Mouse (Mus musculus): ENCODE results near the gene Efna5. TPM values are rescaled to one million over a fixed set of nuclear protein-coding genes. Genes with fewer than 3 reads are reported as not detected.

Gene Efna5
- polyA plus RNA-seq, 1 experiment from 2014 or later = 65.4 TPM

DNA sequence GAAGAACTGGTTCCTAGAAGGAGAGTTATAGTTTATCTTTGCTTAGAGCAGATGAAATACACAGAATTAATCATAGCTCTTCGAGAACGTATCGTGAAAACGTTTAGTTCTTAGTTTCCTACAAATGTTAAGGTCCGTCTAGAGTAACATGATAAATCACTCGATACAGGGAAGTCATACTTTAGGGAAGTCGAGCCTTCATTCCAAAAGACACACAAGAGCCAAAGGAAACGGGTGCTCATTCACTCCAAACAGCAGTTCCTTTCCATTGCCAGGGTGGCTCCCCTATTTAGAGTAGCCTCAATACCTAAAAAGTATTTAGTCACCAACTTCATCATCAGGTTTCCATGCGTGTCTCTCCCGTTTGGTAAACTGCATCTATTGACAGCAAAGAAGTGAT, 64.2 kb downstream of the Efna5 start:
- no peak overlapping the region for H3K27ac ChIP-seq (ENCODE audit: low read depth, low read length)
- no peaks in the 10 kb centered on the region for H3K27me3 ChIP-seq (ENCODE audit: control insufficient read depth, insufficient read depth, low read length)
- ATAC-seq (ENCODE audit: low read depth) = no peak
- peaks cover 20% of the 10 kb centered on the region; the same call in 1 of the 2 replicates for H3K4me1 ChIP-seq (ENCODE audit: control insufficient read depth, insufficient read depth, low read length)
- no peak overlapping the region for H3K4me3 ChIP-seq (ENCODE audit: low read depth, low read length)
- H3K36me3 ChIP-seq (ENCODE audit: control insufficient read depth, insufficient read depth, low read length) = no peaks in the 10 kb centered on the region
- no peak overlapping the region for H3K4me2 ChIP-seq (ENCODE audit: low read depth, low read length)
- WGBS = 84% methylated on average over 10 of the region's 10 CpGs
- no peaks in the 10 kb centered on the region for H3K9me3 ChIP-seq (ENCODE audit: control insufficient read depth, low read length)
- H3K9ac ChIP-seq (replicated peaks; ENCODE audit: low read depth, low read length) = no peak overlapping the region

DNA sequence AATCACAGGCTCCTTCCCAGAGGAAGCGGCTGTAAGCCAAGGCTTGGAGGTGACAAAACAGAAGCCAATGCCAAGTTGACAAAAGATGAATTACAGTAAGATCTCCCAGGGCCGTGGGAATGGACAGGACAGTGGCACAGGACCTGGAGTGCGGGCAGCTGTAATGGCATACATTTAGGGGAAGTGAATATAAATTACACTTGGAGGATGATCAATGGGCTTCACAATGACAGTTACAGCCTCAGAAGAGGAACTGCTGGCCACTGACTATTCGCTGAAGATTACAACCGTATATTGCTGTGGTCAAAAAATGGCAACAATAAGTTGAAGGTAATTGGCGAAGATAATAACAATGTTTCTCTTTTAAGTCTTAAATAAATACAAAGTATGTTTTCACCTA, 67.7 kb downstream of the Efna5 start:
- Histone ChIP-seq H3K9ac (replicated peaks; ENCODE audit: low read depth, low read length) (no peak overlapping the region), H3K27me3 (ENCODE audit: control insufficient read depth, insufficient read depth, low read length) (no peaks in the 10 kb centered on the region), H3K27ac (ENCODE audit: low read depth, low read length) (no peak overlapping the region), H3K4me3 (ENCODE audit: low read depth, low read length) (no peak overlapping the region), H3K4me1 (ENCODE audit: control insufficient read depth, insufficient read depth, low read length) (peaks cover 7% of the 10 kb centered on the region; the same call in 1 of the 2 replicates), H3K9me3 (ENCODE audit: control insufficient read depth, low read length) (no peaks in the 10 kb centered on the region), H3K4me2 (ENCODE audit: low read depth, low read length) (no peak overlapping the region), H3K36me3 (ENCODE audit: control insufficient read depth, insufficient read depth, low read length) (no peaks in the 10 kb centered on the region)
- ATAC-seq (ENCODE audit: low read depth) = no peak
- 72% methylated on average over 6 of the region's 6 CpGs for WGBS

- H3K9ac ChIP-seq (replicated peaks; ENCODE audit: low read depth, low read length) = no peak overlapping the region
- H3K4me2 ChIP-seq (ENCODE audit: low read depth, low read length) = no peak overlapping the region
- no peaks in the 10 kb centered on the region for H3K9me3 ChIP-seq (ENCODE audit: control insufficient read depth, low read length)
- no peak overlapping the region for H3K4me3 ChIP-seq (ENCODE audit: low read depth, low read length)
- H3K36me3 ChIP-seq (ENCODE audit: control insufficient read depth, insufficient read depth, low read length) = no peaks in the 10 kb centered on the region
- 94% methylated on average over 4 of the region's 4 CpGs for WGBS
- no peak overlapping the region for H3K27ac ChIP-seq (ENCODE audit: low read depth, low read length)
- no peaks in the 10 kb centered on the region for H3K27me3 ChIP-seq (ENCODE audit: control insufficient read depth, insufficient read depth, low read length)
- H3K4me1 ChIP-seq (ENCODE audit: control insufficient read depth, insufficient read depth, low read length) = no peaks in the 10 kb centered on the region
- no peak for ATAC-seq (ENCODE audit: low read depth)
Measured at GRCm38 (mm10) chr17:62807891-62808290, 73.2 kb downstream of the Efna5 start.

GRCm38 (mm10) chr17:62806646-62807045, 74.5 kb downstream of the Efna5 start:
- no peaks in the 10 kb centered on the region for H3K27me3 ChIP-seq (ENCODE audit: control insufficient read depth, insufficient read depth, low read length)
- no peak overlapping the region for H3K4me2 ChIP-seq (ENCODE audit: low read depth, low read length)
- H3K9me3 ChIP-seq (ENCODE audit: control insufficient read depth, low read length) = no peaks in the 10 kb centered on the region
- no peaks in the 10 kb centered on the region for H3K36me3 ChIP-seq (ENCODE audit: control insufficient read depth, insufficient read depth, low read length)
- no peak overlapping the region for H3K9ac ChIP-seq (replicated peaks; ENCODE audit: low read depth, low read length)
- no peaks in the 10 kb centered on the region for H3K4me1 ChIP-seq (ENCODE audit: control insufficient read depth, insufficient read depth, low read length)
- 88% methylated on average over 6 of the region's 6 CpGs for WGBS
- H3K27ac ChIP-seq (ENCODE audit: low read depth, low read length) = no peak overlapping the region
- no peak for ATAC-seq (ENCODE audit: low read depth)
- no peak overlapping the region for H3K4me3 ChIP-seq (ENCODE audit: low read depth, low read length)

GRCm38 (mm10) chr17:62802748-62803147, 78.4 kb downstream of the Efna5 start:
- H3K27ac ChIP-seq (ENCODE audit: low read depth, low read length) = no peak overlapping the region
- H3K4me1 ChIP-seq (ENCODE audit: control insufficient read depth, insufficient read depth, low read length) = no peaks in the 10 kb centered on the region
- no peak for ATAC-seq (ENCODE audit: low read depth)
- no peak overlapping the region for H3K4me2 ChIP-seq (ENCODE audit: low read depth, low read length)
- no peaks in the 10 kb centered on the region for H3K36me3 ChIP-seq (ENCODE audit: control insufficient read depth, insufficient read depth, low read length)
- H3K27me3 ChIP-seq (ENCODE audit: control insufficient read depth, insufficient read depth, low read length) = no peaks in the 10 kb centered on the region
- H3K9ac ChIP-seq (replicated peaks; ENCODE audit: low read depth, low read length) = no peak overlapping the region
- H3K4me3 ChIP-seq (ENCODE audit: low read depth, low read length) = no peak overlapping the region
- 91% methylated on average over 6 of the region's 6 CpGs for WGBS
- no peaks in the 10 kb centered on the region for H3K9me3 ChIP-seq (ENCODE audit: control insufficient read depth, low read length)

- no peak overlapping the region for H3K4me2 ChIP-seq (ENCODE audit: low read depth, low read length)
- H3K27ac ChIP-seq (ENCODE audit: low read depth, low read length) = no peak overlapping the region
- no peaks in the 10 kb centered on the region for H3K4me1 ChIP-seq (ENCODE audit: control insufficient read depth, insufficient read depth, low read length)
- no peaks in the 10 kb centered on the region for H3K9me3 ChIP-seq (ENCODE audit: control insufficient read depth, low read length)
- H3K27me3 ChIP-seq (ENCODE audit: control insufficient read depth, insufficient read depth, low read length) = no peaks in the 10 kb centered on the region
- H3K4me3 ChIP-seq (ENCODE audit: low read depth, low read length) = no peak overlapping the region
- no peak overlapping the region for H3K9ac ChIP-seq (replicated peaks; ENCODE audit: low read depth, low read length)
- WGBS = 90% methylated on average over 3 of the region's 3 CpGs
- no peak for ATAC-seq (ENCODE audit: low read depth)
- no peaks in the 10 kb centered on the region for H3K36me3 ChIP-seq (ENCODE audit: control insufficient read depth, insufficient read depth, low read length)
Measured at GRCm38 (mm10) chr17:62797272-62797671, 83.8 kb downstream of the Efna5 start.

DNA sequence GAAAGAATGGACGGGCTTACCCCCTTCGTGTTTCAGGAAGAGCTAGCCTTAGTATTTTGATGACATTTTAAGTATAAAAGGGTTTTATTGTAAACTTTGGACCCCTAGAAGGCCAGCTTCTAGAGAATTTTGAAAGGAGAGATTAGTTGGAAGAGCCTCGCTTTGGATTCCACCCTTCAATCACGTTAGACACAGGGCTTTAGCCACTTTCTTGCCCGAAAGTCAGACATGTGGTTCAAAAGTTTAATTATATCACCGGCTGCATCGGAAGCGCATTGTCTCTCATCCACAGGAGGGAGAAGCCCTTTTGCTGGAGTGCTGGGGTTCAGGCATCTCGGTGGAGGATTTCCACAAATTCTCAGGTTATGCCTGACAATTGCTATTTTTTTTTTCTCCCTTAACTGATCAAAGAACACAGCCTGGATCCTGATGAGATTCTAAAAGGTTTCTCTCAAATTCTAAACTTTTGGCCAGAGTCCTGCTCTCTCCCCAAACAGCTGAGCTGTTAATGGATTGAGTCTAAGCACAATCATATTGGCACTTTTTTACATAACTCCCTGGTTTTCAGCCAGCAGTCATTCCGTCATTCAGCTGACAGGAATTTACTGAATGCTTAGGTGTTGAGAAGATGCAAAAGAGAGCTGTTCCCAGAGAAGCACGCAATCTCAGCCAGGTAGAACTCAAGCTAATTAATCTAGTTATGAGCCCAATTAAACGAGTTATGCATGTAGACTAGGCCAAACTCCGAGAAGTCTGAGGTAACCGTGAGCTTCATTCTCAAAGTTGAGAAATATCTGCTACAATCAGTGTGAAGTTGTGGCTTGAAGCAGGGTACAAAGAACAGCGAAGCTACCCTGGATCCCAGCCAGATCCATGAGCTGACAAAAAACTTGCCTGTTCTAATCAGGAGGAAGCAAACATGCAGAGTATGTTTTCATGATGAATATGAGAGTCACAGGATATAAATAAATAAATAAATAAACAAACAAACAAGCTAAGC, 91.5 kb downstream of the Efna5 start:
- no peaks in the 10 kb centered on the region for H3K9me3 ChIP-seq (ENCODE audit: control insufficient read depth, low read length)
- H3K4me2 ChIP-seq (ENCODE audit: low read depth, low read length) = no peak overlapping the region
- no peak overlapping the region for H3K4me3 ChIP-seq (ENCODE audit: low read depth, low read length)
- H3K27me3 ChIP-seq (ENCODE audit: control insufficient read depth, insufficient read depth, low read length) = no peaks in the 10 kb centered on the region
- H3K9ac ChIP-seq (replicated peaks; ENCODE audit: low read depth, low read length) = no peak overlapping the region
- 40% methylated on average over 15 of the region's 15 CpGs for WGBS
- no peak overlapping the region for H3K27ac ChIP-seq (ENCODE audit: low read depth, low read length)
- H3K36me3 ChIP-seq (ENCODE audit: control insufficient read depth, insufficient read depth, low read length) = no peaks in the 10 kb centered on the region
- peaks cover 12% of the 10 kb centered on the region; the same call in 1 of the 2 replicates for H3K4me1 ChIP-seq (ENCODE audit: control insufficient read depth, insufficient read depth, low read length)
- no peak for ATAC-seq (ENCODE audit: low read depth)

- no peak for ATAC-seq (ENCODE audit: low read depth)
- 56% methylated on average over 6 of the region's 6 CpGs for WGBS
- no peak overlapping the region for H3K4me3 ChIP-seq (ENCODE audit: low read depth, low read length)
- H3K9me3 ChIP-seq (ENCODE audit: control insufficient read depth, low read length) = no peaks in the 10 kb centered on the region
- H3K4me1 ChIP-seq (ENCODE audit: control insufficient read depth, insufficient read depth, low read length) = peaks cover 15% of the 10 kb centered on the region; the same call in 1 of the 2 replicates
- no peak overlapping the region for H3K27ac ChIP-seq (ENCODE audit: low read depth, low read length)
- H3K27me3 ChIP-seq (ENCODE audit: control insufficient read depth, insufficient read depth, low read length) = no peaks in the 10 kb centered on the region
- no peak overlapping the region for H3K9ac ChIP-seq (replicated peaks; ENCODE audit: low read depth, low read length)
- H3K4me2 ChIP-seq (ENCODE audit: low read depth, low read length) = no peak overlapping the region
- H3K36me3 ChIP-seq (ENCODE audit: control insufficient read depth, insufficient read depth, low read length) = no peaks in the 10 kb centered on the region
Measured at GRCm38 (mm10) chr17:62788783-62789182, 92.3 kb downstream of the Efna5 start.

DNA sequence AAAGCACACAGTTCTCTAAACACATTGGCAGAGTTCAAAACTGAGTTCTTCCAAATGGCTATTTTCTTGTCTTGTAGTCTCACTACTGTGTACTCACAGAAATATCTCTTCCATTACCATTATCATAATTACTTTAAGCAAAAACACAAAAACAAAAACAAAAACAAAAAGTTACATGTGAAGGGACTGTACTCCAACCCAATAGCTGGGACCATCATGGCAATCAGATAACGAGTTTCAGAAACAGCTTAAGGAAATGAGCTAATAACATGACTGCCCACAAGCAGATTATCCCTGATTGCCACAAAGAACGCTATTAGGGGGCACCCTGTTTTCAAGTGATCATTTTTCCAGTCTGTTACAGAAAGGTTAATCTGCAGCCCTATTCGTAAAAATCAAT, 93.3 kb downstream of the Efna5 start:
- no peak overlapping the region for H3K27ac ChIP-seq (ENCODE audit: low read depth, low read length)
- H3K4me2 ChIP-seq (ENCODE audit: low read depth, low read length) = no peak overlapping the region
- no peaks in the 10 kb centered on the region for H3K27me3 ChIP-seq (ENCODE audit: control insufficient read depth, insufficient read depth, low read length)
- no peaks in the 10 kb centered on the region for H3K9me3 ChIP-seq (ENCODE audit: control insufficient read depth, low read length)
- peaks cover 15% of the 10 kb centered on the region; the same call in 1 of the 2 replicates for H3K4me1 ChIP-seq (ENCODE audit: control insufficient read depth, insufficient read depth, low read length)
- ATAC-seq (ENCODE audit: low read depth) = no peak
- H3K36me3 ChIP-seq (ENCODE audit: control insufficient read depth, insufficient read depth, low read length) = no peaks in the 10 kb centered on the region
- 38% methylated on average over 3 of the region's 3 CpGs for WGBS
- H3K4me3 ChIP-seq (ENCODE audit: low read depth, low read length) = no peak overlapping the region
- H3K9ac ChIP-seq (replicated peaks; ENCODE audit: low read depth, low read length) = no peak overlapping the region
